Mouse (Mus musculus): ENCODE measurements at regions not wholly inside any gene's neighbourhood (a gene's known extent, or its start where the extent isn't known, plus 50 kb on each side); places are given as distances from the start of the nearest gene placed in this dataset.
A peak's percentile ranks its signal among the peaks of the same experiment; 100 is the strongest.

GRCm38 (mm10) chr4:153227680-153228420 is 254.8 kb downstream of the Ajap1 start:
- no peak for DNase-seq (ENCODE audit: low read depth, low spot score)

GRCm38 (mm10) chr4:153224618-153225177 is 257.9 kb downstream of the Ajap1 start:
- DNase-seq (ENCODE audit: low read depth, low spot score) = peak; percentile 12

GRCm38 (mm10) chr4:153223019-153223418 is 259.6 kb downstream of the Ajap1 start:
- no peak for DNase-seq (ENCODE audit: low read depth, low spot score)

GRCm38 (mm10) chr4:153220485-153220884 is 262.1 kb downstream of the Ajap1 start:
- no peak for DNase-seq (ENCODE audit: low read depth, low spot score)

- DNase-seq (ENCODE audit: low read depth, low spot score) = no peak
Observed at GRCm38 (mm10) chr4:153220074-153220473, 262.5 kb downstream of the Ajap1 start.

- no peak for DNase-seq (ENCODE audit: low read depth, low spot score)
Observed at GRCm38 (mm10) chr4:153217541-153217980, 265.1 kb downstream of the Ajap1 start.

- no peak for DNase-seq (ENCODE audit: low read depth, low spot score)
Observed at GRCm38 (mm10) chr4:153212095-153212494, 270.5 kb downstream of the Ajap1 start.

- DNase-seq (ENCODE audit: low read depth, low spot score) = no peak
Observed at GRCm38 (mm10) chr4:153208822-153209221, 273.8 kb downstream of the Ajap1 start.

- DNase-seq (ENCODE audit: low read depth, low spot score) = no peak
Observed at GRCm38 (mm10) chr4:153208215-153208614, 274.4 kb downstream of the Ajap1 start.

GRCm38 (mm10) chr4:153207578-153208102 is 275.0 kb downstream of the Ajap1 start:
- no peak for DNase-seq (ENCODE audit: low read depth, low spot score)

- DNase-seq (ENCODE audit: low read depth, low spot score) = no peak
Observed at GRCm38 (mm10) chr4:153206789-153207457, 275.7 kb downstream of the Ajap1 start.

GRCm38 (mm10) chr4:153204764-153205163 is 277.8 kb downstream of the Ajap1 start:
- DNase-seq (ENCODE audit: low read depth, low spot score) = no peak

GRCm38 (mm10) chr4:153200799-153201770 is 281.5 kb downstream of the Ajap1 start:
- DNase-seq (ENCODE audit: low read depth, low spot score) = no peak

- DNase-seq (ENCODE audit: low read depth, low spot score) = no peak
Observed at GRCm38 (mm10) chr4:153189485-153189884, 293.1 kb downstream of the Ajap1 start.

- DNase-seq (ENCODE audit: low read depth, low spot score) = no peak
Observed at GRCm38 (mm10) chr4:153188504-153189031, 294.0 kb downstream of the Ajap1 start.

- DNase-seq (ENCODE audit: low read depth, low spot score) = no peak
Observed at GRCm38 (mm10) chr4:153187959-153188503, 294.6 kb downstream of the Ajap1 start.

- no peak for DNase-seq (ENCODE audit: low read depth, low spot score)
Observed at GRCm38 (mm10) chr4:153177496-153177895, 305.1 kb downstream of the Ajap1 start.

GRCm38 (mm10) chr4:153175660-153176059 is 307.0 kb downstream of the Ajap1 start:
- DNase-seq (ENCODE audit: low read depth, low spot score) = no peak

- DNase-seq (ENCODE audit: low read depth, low spot score) = no peak
Observed at GRCm38 (mm10) chr4:153175077-153175476, 307.5 kb downstream of the Ajap1 start.

GRCm38 (mm10) chr4:153169991-153170390 is 312.6 kb downstream of the Ajap1 start:
- no peak for DNase-seq (ENCODE audit: low read depth, low spot score)

- no peak for DNase-seq (ENCODE audit: low read depth, low spot score)
Observed at GRCm38 (mm10) chr4:153164810-153165209, 317.8 kb downstream of the Ajap1 start.

Measured in brain, embryonic 18.5 days (tissue).